Mouse (Mus musculus): Measurements from ENCODE around the gene Pnliprp1. TPM values are rescaled to one million over a fixed set of nuclear protein-coding genes. Genes with fewer than 3 reads are reported as not detected.

Gene Pnliprp1
- polyA plus RNA-seq, 1 experiment from 2014 or later = 0.19 TPM

DNA sequence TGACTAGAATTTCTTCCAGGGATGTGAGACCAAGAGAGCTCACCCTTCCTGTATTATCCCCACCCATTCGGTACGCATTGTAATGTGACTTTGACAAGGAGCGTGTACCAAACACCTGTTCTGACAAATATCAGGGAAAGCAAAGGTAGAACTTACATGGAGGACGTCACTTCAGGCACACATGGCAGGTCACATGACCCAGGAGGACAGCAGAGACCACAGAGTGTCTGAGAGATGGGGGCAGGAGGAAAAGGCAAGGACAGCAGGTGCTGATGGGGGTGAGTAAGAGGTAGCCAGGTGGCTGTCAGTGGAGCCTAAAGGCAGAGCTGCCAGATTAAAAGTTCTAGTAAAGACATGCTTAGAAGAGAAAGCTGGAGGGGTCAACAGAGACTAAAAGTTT, 14.0 kb downstream of the Pnliprp1 start:
- no peak for ATAC-seq (ENCODE audit: low FRiP score, low read depth)
- no peak overlapping the region for H3K4me2 ChIP-seq (replicated peaks)
- H3K9me3 ChIP-seq = no peaks in the 10 kb centered on the region
- no peak overlapping the region for H3K27ac ChIP-seq (replicated peaks)
- WGBS = 90% methylated on average over 4 of the region's 4 CpGs
- H3K27me3 ChIP-seq = no peaks in the 10 kb centered on the region
- H3K4me3 ChIP-seq = no peak overlapping the region
- H3K4me1 ChIP-seq = no peaks in the 10 kb centered on the region
- no peaks in the 10 kb centered on the region for H3K36me3 ChIP-seq
- no peak overlapping the region for H3K9ac ChIP-seq (replicated peaks)

DNA sequence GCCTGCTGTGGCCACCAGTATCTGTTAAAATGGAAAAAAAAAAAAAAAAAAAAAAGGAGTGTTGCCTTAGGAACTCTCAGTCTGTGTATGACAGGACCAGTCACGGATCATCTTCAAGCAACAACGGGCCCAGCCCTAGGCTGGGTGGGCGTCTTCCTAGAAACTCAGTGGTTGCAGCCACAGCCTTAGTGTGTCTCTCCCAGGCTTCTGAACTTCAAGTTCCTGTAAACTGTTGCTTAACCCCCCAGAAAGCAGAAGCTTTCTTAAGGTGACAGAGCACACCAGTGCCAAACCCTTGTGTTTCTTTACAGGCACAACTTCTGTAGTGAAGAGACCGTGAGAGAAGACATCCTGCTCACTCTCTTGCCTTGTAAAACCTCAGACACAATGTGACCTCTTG, 15.0 kb downstream of the Pnliprp1 start:
- ATAC-seq (ENCODE audit: low FRiP score, low read depth) = no peak
- Histone ChIP-seq H3K9ac (replicated peaks) (no peak overlapping the region), H3K9me3 (no peaks in the 10 kb centered on the region), H3K27me3 (no peaks in the 10 kb centered on the region), H3K4me1 (no peaks in the 10 kb centered on the region), H3K4me2 (replicated peaks) (no peak overlapping the region), H3K27ac (replicated peaks) (no peak overlapping the region), H3K4me3 (no peak overlapping the region), H3K36me3 (no peaks in the 10 kb centered on the region)
- 81% methylated on average over 4 of the region's 4 CpGs for WGBS

DNA sequence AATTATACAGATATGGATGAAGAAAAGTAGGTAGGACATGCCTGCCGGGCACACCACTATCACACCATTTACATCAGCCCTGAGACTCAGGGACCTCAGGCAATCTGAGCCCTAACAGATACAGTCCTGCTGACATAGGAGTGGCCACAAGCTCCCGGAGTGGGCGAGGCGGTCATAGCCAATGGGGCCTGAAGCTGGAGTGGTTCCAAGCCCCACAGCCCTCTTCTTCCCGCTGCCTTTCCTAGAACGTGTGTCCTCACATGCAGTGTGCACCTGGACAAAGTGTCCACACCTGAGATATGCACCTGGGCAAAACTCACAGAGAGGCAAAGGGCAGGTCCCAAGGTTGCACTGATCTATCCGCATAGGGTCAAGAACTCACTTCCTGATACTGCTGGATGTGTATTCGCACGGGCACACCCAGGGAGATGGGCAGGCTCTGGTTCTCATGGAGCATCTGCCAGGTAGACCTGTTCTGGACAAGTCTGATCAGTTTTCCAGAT, 18.9 kb downstream of the Pnliprp1 start:
- WGBS = 93% methylated on average over 9 of the region's 9 CpGs
- H3K4me2 ChIP-seq (replicated peaks) = no peak overlapping the region
- H3K4me3 ChIP-seq = no peak overlapping the region
- ATAC-seq (ENCODE audit: low FRiP score, low read depth) = no peak
- H3K9ac ChIP-seq (replicated peaks) = no peak overlapping the region
- no peaks in the 10 kb centered on the region for H3K36me3 ChIP-seq
- no peaks in the 10 kb centered on the region for H3K9me3 ChIP-seq
- H3K4me1 ChIP-seq = no peaks in the 10 kb centered on the region
- no peaks in the 10 kb centered on the region for H3K27me3 ChIP-seq
- no peak overlapping the region for H3K27ac ChIP-seq (replicated peaks)

DNA sequence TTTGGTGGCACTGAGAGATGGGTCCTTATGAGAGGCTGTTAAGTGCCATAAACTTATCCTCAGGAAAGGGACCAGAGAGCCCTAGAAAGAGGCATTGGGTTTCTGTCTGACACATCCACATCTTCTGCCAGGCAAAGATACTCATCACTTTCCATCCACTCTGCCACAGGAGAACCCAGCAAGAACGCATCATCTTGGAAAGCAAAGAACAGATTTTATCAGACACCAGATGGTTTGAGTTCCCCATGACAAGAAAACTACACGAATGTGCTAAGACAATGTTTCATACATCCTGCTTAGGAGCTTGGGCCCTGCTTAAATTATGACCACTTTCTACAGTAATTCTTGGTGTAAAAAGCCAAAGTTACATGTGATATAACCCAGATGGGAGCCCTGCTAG, 22.1 kb downstream of the Pnliprp1 start:
- H3K27me3 ChIP-seq = no peaks in the 10 kb centered on the region
- WGBS = 84% methylated on average over 2 of the region's 2 CpGs
- no peaks in the 10 kb centered on the region for H3K36me3 ChIP-seq
- no peak for ATAC-seq (ENCODE audit: low FRiP score, low read depth)
- peaks cover 8% of the 10 kb centered on the region; the same call in 1 of the 2 replicates for H3K9me3 ChIP-seq
- no peak overlapping the region for H3K27ac ChIP-seq (replicated peaks)
- no peaks in the 10 kb centered on the region for H3K4me1 ChIP-seq
- no peak overlapping the region for H3K4me3 ChIP-seq
- H3K9ac ChIP-seq (replicated peaks) = no peak overlapping the region
- H3K4me2 ChIP-seq (replicated peaks) = no peak overlapping the region

DNA sequence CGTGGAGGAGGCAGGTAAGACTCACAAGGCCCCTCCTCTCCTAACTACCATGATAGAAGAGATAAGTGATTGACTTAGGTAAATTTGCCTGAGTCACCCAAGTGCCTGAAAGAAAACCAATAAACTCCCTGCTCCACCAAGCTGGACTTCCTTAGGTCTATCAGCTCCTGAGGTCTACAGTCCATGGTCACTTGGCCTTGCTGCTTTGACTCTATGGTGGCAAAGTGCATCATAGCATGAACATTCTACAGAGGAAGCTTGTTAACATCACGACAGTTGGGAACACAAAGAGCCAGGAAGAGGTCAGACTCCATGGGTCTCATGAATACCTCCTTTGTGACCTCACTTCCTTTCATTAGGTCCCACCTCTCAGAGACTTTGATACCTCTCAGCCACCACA, 22.8 kb downstream of the Pnliprp1 start:
- no peaks in the 10 kb centered on the region for H3K27me3 ChIP-seq
- no peak overlapping the region for H3K4me3 ChIP-seq
- no peak for ATAC-seq (ENCODE audit: low FRiP score, low read depth)
- no peak overlapping the region for H3K9ac ChIP-seq (replicated peaks)
- no peaks in the 10 kb centered on the region for H3K36me3 ChIP-seq
- no peaks in the 10 kb centered on the region for H3K4me1 ChIP-seq
- H3K27ac ChIP-seq (replicated peaks) = no peak overlapping the region
- H3K9me3 ChIP-seq = peaks cover 8% of the 10 kb centered on the region; the same call in 1 of the 2 replicates
- WGBS = 74% methylated on average over 2 of the region's 2 CpGs
- H3K4me2 ChIP-seq (replicated peaks) = no peak overlapping the region

DNA sequence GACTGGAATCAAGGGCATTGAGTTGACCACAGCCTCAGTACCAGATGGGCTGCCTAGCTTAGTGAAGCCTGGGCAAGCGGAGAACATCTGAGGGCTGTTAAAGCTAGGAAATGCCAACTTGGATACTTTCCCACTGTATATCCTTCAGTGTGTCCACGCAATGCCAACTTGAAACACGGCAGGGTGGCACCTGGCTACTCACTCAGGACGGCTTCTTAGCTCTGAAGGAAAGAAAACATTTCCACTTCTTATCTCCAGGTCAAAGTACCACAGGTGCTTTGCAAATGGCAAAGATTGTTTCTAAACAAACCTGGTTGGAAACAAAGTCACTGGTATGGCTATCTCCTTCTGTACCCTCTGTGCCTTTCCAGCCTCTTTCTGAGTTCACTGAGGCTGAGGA, 30.2 kb downstream of the Pnliprp1 start:
- H3K36me3 ChIP-seq = no peaks in the 10 kb centered on the region
- H3K9me3 ChIP-seq = peaks cover 8% of the 10 kb centered on the region; the same call in 1 of the 2 replicates
- no peak overlapping the region for H3K9ac ChIP-seq (replicated peaks)
- H3K27ac ChIP-seq (replicated peaks) = no peak overlapping the region
- no peak for ATAC-seq (ENCODE audit: low FRiP score, low read depth)
- H3K4me1 ChIP-seq = 0 out of 2 replicates have a peak, but pooled peaks cover 2% of the 10 kb centered on the region
- WGBS = 95% methylated on average over 4 of the region's 4 CpGs
- H3K27me3 ChIP-seq = no peaks in the 10 kb centered on the region; the same call in 1 of the 2 replicates
- H3K4me3 ChIP-seq = no peak overlapping the region
- no peak overlapping the region for H3K4me2 ChIP-seq (replicated peaks)

DNA sequence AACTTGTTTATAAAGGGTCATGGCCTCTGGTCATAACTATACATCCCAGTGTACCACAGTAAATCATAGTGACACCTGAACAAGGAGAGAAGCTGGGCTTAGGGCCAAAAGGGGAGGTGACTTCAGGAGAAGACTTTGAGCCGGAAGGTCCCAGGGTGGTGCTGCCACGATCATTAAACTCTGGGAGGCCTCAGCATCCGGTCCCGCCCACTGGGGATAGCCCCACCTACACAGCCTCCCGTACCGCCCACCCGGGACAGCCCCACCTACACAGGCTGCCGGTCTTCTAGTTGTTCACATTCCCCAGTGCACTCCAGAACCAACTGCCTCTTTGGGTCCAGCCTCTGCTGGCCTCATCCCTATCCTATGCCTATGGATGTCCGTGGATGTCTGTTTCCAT, 30.7 kb downstream of the Pnliprp1 start, which contains the start of gene Pnliprp2:
Gene Pnliprp2, plus strand, starts transcription at position 297 of the 400 bp plus-strand sequence.
- WGBS = 76% methylated on average over 9 of the region's 9 CpGs

DNA sequence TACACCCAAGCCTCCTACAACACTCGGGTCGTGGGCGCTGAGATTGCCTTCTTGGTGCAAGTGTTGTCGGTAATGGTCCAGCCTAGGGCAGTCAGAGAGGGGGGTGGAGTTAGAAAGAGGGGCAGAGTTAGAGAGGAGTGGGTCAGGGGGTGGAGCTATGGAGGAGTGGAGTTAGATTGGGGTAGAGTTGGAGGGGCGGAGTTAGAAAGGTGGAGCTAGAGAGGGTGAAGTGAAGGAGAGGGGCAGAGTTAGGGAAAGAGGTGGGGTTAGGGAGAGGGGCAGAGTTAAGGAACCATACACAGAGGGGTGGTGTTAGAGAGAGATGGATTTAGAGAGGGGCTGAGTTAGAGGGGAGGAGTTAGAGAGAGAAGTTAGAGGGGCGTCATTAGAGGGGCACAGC, 33.6 kb downstream of the Pnliprp1 start:
- no peak overlapping the region for H3K27ac ChIP-seq (replicated peaks)
- H3K4me2 ChIP-seq (replicated peaks) = no peak overlapping the region
- no peaks in the 10 kb centered on the region for H3K9me3 ChIP-seq
- 22% methylated on average over 6 of the region's 6 CpGs for WGBS
- H3K4me1 ChIP-seq = peaks cover 6% of the 10 kb centered on the region; the same call in 1 of the 2 replicates
- no peak overlapping the region for H3K9ac ChIP-seq (replicated peaks)
- ATAC-seq (ENCODE audit: low FRiP score, low read depth) = no peak
- no peaks in the 10 kb centered on the region for H3K36me3 ChIP-seq
- H3K4me3 ChIP-seq = no peak overlapping the region
- peaks cover 9% of the 10 kb centered on the region; the same call in 1 of the 2 replicates for H3K27me3 ChIP-seq

More for the DNA sequence above, 30.7 kb downstream of the Pnliprp1 start, which contains the start of gene Pnliprp2:
- Histone ChIP-seq H3K4me3 (no peak within 1 kb of the TSS), H3K9ac (replicated peaks) (no peak within 1 kb of the TSS), H3K27me3 (no peaks in the 10 kb centered on the region; the same call in 1 of the 2 replicates), H3K4me2 (replicated peaks) (no peak within 1 kb of the TSS), H3K27ac (replicated peaks) (no peak within 1 kb of the TSS), H3K4me1 (0 out of 2 replicates have a peak, but pooled peaks cover 2% of the 10 kb centered on the region), H3K9me3 (peaks cover 6% of the 10 kb centered on the region; the same call in 1 of the 2 replicates), H3K36me3 (no peaks in the 10 kb centered on the region)
- ATAC-seq (ENCODE audit: low FRiP score, low read depth) = no peak

DNA sequence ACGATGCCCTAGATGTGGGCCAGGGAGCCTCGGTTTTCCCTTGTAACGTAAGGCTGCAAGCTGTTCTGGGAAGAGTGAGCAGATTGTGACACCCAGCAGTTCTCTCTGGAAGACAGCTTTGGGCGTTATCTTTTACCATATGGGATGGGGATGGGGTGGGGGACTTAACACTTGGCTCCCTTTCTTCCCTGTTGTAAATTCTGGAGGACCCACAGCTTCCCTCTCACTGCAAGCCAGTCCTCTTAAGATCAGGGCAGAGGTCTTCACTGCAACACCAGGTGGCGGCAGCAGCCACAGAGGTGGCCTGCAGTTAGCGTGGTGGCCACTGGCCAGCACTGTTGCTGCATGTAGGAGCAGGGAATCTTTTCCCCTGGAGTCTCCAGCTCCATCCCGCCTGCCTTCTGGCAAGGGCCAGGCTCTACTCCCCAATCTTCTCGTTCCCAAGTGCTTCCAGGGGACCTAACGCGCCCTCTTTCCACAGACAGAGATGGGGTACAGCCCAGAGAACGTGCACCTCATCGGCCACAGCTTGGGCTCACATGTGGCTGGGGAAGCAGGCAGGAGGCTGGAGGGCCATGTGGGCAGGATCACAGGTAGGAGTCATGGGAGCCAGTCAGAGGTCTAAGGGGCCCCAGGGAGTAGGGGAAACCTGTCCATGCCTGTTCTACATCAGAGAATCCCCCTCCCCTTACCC, 34.3 kb downstream of the Pnliprp1 start:
- no peak overlapping the region for H3K27ac ChIP-seq (replicated peaks)
- H3K9ac ChIP-seq (replicated peaks) = no peak overlapping the region
- no peak overlapping the region for H3K4me3 ChIP-seq
- H3K36me3 ChIP-seq = no peaks in the 10 kb centered on the region
- H3K4me1 ChIP-seq = peaks cover 9% of the 10 kb centered on the region; the same call in 1 of the 2 replicates
- ATAC-seq (ENCODE audit: low FRiP score, low read depth) = peak; percentile 56; the same call in 1 of the 2 replicates
- no peaks in the 10 kb centered on the region for H3K9me3 ChIP-seq
- 16% methylated on average over 12 of the region's 12 CpGs for WGBS
- H3K4me2 ChIP-seq (replicated peaks) = 0 out of 2 replicates have a peak overlapping the region, but pooled peaks have one; percentile 17
- H3K27me3 ChIP-seq = peaks cover 9% of the 10 kb centered on the region; the same call in 1 of the 2 replicates

DNA sequence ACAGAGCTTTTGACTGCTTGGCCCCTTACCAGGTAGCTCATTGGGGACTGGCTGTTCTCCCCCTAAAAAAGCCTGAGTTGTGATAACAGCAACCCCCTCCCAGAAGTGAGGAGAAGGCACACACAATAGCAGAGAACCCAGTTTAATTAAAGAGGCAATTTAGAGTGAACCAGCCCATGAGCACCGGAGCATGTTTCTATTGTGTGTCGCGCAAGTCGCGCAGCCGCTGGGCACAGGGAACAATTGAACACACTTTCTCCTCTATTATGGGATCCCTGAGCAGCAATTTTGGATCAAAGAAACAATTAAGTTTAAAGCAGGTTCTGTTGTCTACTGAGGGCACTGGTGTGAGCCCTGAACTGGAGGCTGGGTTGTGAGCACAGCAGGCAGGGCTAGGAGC, 38.6 kb downstream of the Pnliprp1 start:
- peaks cover 11% of the 10 kb centered on the region; the same call in 1 of the 2 replicates for H3K4me1 ChIP-seq
- no peak for ATAC-seq (ENCODE audit: low FRiP score, low read depth)
- H3K27me3 ChIP-seq = peaks cover 19% of the 10 kb centered on the region
- no peak overlapping the region for H3K4me2 ChIP-seq (replicated peaks)
- 25% methylated on average over 6 of the region's 6 CpGs for WGBS
- H3K9ac ChIP-seq (replicated peaks) = no peak overlapping the region
- no peak overlapping the region for H3K4me3 ChIP-seq
- H3K36me3 ChIP-seq = no peaks in the 10 kb centered on the region
- no peaks in the 10 kb centered on the region for H3K9me3 ChIP-seq
- no peak overlapping the region for H3K27ac ChIP-seq (replicated peaks)

DNA sequence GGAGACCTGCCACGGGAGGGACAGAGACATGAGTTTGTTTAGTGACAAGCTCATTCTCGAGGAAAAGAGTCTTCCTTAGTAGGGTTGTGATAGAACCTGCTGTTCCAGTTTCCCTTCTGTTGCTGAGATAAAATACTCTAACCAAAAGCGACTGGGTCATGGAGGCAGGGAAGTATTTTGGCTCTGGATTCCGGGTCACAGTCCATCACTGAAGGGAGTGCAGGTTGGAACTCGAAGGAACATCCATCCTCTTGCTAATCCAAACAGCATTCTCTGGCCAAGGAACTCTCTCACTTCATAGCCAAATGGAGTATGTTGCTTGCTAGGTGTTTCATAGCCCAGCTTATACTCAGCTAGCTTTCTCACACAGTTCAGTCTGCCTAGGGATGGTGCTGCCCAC, 47.8 kb downstream of the Pnliprp1 start:
- H3K9ac ChIP-seq (replicated peaks) = no peak overlapping the region
- H3K27me3 ChIP-seq = no peaks in the 10 kb centered on the region
- peaks cover 2% of the 10 kb centered on the region; the same call in 1 of the 2 replicates for H3K4me1 ChIP-seq
- no peak for ATAC-seq (ENCODE audit: low FRiP score, low read depth)
- H3K4me2 ChIP-seq (replicated peaks) = no peak overlapping the region
- H3K4me3 ChIP-seq = no peak overlapping the region
- WGBS = 82% methylated on average over 5 of the region's 5 CpGs
- no peaks in the 10 kb centered on the region for H3K36me3 ChIP-seq
- H3K27ac ChIP-seq (replicated peaks) = no peak overlapping the region
- H3K9me3 ChIP-seq = no peaks in the 10 kb centered on the region

DNA sequence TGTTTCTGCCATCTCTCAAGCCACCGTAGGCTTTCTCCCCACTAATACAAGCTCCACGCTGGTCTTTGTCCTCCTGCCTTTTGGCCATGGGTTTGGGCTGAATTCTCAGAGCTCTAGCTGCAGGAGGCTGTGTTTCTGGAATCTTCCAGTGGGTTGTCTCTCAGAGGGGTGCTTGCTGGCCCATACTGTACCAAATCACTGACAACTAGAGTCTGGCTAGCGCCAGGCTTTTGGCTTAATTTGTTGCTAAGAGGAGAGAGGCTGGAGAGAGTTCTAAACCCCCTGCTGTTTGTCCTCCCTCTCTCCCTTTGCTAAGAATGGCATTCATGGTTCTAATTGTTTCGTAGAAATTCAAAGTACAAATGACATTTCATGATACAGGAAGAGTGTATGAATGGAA, 52.9 kb downstream of the Pnliprp1 start:
- Histone ChIP-seq H3K4me3 (no peak overlapping the region), H3K27ac (replicated peaks) (no peak overlapping the region), H3K27me3 (no peaks in the 10 kb centered on the region), H3K4me2 (replicated peaks) (no peak overlapping the region), H3K36me3 (no peaks in the 10 kb centered on the region), H3K4me1 (peaks cover 17% of the 10 kb centered on the region), H3K9me3 (no peaks in the 10 kb centered on the region), H3K9ac (replicated peaks) (no peak overlapping the region)
- no peak for ATAC-seq (ENCODE audit: low FRiP score, low read depth)
- 39% methylated on average over 4 of the region's 4 CpGs for WGBS
